Mouse (Mus musculus) ES-E14 (cell line): ENCODE results near the gene Fkbp5. TPM values are rescaled to one million over a fixed set of nuclear protein-coding genes. Genes with fewer than 3 reads are reported as not detected.

ENCODE experiments used
- DNase-seq: peaks from one replicate; pipeline ENCODE4 v3.0.0-alpha.2; 2013; ENCODE audit warnings: low read depth, low spot score
- H3K27ac ChIP-seq: 2 replicates; pipeline ENCODE4 v1.5.1; 2012; ENCODE audit warnings: low read depth, mild to moderate bottlenecking, low read length, moderate library complexity, mixed read lengths; ENCODE audit not compliant: poor library complexity, insufficient read depth, severe bottlenecking
- H3K36me3 ChIP-seq: 2 replicates; pipeline ENCODE4 v1.6.1; 2012; ENCODE audit warnings: mild to moderate bottlenecking, low read length, moderate library complexity, mixed read lengths; ENCODE audit not compliant: control insufficient read depth, poor library complexity, insufficient read depth, severe bottlenecking
- H3K4me1 ChIP-seq, 2 experiments: fragments of 150-350 bp in 1 of 2; sonication (generic) in 1 of 2; 2 replicates each; pipeline ENCODE4 v1.6.1; 2012; ENCODE audit warnings: low read length in 2 of 2, mild to moderate bottlenecking in 1 of 2, mixed read lengths in 1 of 2; ENCODE audit not compliant: control insufficient read depth in 2 of 2, insufficient read depth in 2 of 2, poor library complexity in 1 of 2
- H3K4me3 ChIP-seq, 2 experiments: fragments of 150-350 bp in 1 of 2; sonication (generic) in 1 of 2; 2 replicates each; pipeline ENCODE4 v1.5.1; 2012; ENCODE audit warnings: low read length in 2 of 2, low read depth in 1 of 2, mild to moderate bottlenecking in 1 of 2, mixed read lengths in 1 of 2; ENCODE audit not compliant: insufficient read depth in 1 of 2, poor library complexity in 1 of 2, severe bottlenecking in 1 of 2
- H3K9ac ChIP-seq: 2 replicates; pipeline ENCODE4 v1.6.1; 2012; ENCODE audit warnings: low read depth, mild to moderate bottlenecking, low read length, mixed read lengths; ENCODE audit not compliant: poor library complexity, insufficient read depth, severe bottlenecking
- H3K9me3 ChIP-seq: fragments of 150-350 bp; sonication (generic); 2 replicates; pipeline ENCODE4 v1.6.1; 2012; ENCODE audit warnings: low read depth, mild to moderate bottlenecking, low read length; ENCODE audit not compliant: control insufficient read depth, insufficient read depth
- CHD2 ChIP-seq: IDR thresholded peaks from 2 replicates; pipeline ENCODE4 v1.6.1; 2014; ENCODE audit warnings: mild to moderate bottlenecking, low read depth, low read length, inconsistent platforms
- HCFC1 ChIP-seq: IDR thresholded peaks from 2 replicates; pipeline ENCODE4 v1.6.1; 2012; ENCODE audit warnings: low read length, inconsistent platforms, borderline replicate concordance; ENCODE audit not compliant: insufficient read depth
- MAFK ChIP-seq: IDR thresholded peaks from 2 replicates; pipeline ENCODE4 v1.6.1; 2014; ENCODE audit warnings: mild to moderate bottlenecking, low read depth, low read length, inconsistent platforms; ENCODE audit not compliant: insufficient read depth
- ZC3H11A ChIP-seq: IDR thresholded peaks from 2 replicates; pipeline ENCODE4 v1.6.1; 2012; ENCODE audit warnings: low read depth, mild to moderate bottlenecking, inconsistent platforms, low read length, borderline replicate concordance
- ZNF384 ChIP-seq: IDR thresholded peaks from 2 replicates; pipeline ENCODE4 v1.6.1; 2012; ENCODE audit warnings: low read depth, low read length, inconsistent platforms
- in situ Hi-C, 2 experiments: fragments of 600-800 bp; cut with MboI; formaldehyde crosslinking; loops; one replicate each; pipeline ENCODE4 v1.15.1; 2025; ENCODE audit warnings: low sequenced_read_pairs in 2 of 2, inconsistent platforms in 1 of 2; ENCODE audit not compliant: unreplicated experiment in 2 of 2
- total RNA-seq: library from RNA; depleted of rRNA; stranded (reverse); fragments of 300-350 nt; gene quantifications from 2 replicates; pipeline ENCODE4 v1.2.3, GENCODE M21; 2012

Gene Fkbp5
- total RNA-seq, 1 experiment: 43.6 TPM

DNA sequence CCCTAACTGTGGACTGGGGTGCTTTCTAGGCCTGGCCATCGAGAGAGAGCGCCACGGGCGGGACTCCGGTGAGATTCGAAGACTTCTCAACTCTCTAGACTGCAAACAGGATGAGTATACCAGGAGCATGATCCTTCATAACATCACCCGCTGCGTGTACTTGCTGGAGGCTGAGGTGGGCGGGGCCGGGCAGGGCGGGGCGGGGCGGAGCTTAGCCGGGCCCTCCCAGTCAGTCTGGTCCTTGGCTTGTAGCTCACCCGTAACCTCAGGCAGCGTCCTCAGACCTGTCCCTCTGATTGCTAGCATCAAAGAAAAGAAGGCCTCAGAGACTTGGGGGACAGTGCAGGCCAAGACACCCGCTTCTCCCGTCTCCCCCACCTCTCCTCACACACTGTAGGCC is 14.6 kb upstream of the Fkbp5 start:
- no peak for TF ChIP-seq ZC3H11A
- TF ChIP-seq MAFK: no peak
- no peak for TF ChIP-seq HCFC1
- no peak for TF ChIP-seq ZNF384
- no peak for TF ChIP-seq CHD2
- DNase-seq: no peak
- in situ Hi-C loops: loop anchor here in 1 of 2 experiments (10.0 kb wide), 1 partner anchor 147 kb away; no protein-coding TSS in a partner anchor
- Histone ChIP-seq H3K9me3 (no peaks in the 10 kb centered on the region), H3K4me3 (peak overlapping the region; percentile 16 to 47; a peak in 2 of 4 replicates), H3K27ac (no peak overlapping the region), H3K4me1 (peaks cover 0 to 8% of the 10 kb centered on the region in 2 experiments; a peak in 1 of 4 replicates), H3K36me3 (no peaks in the 10 kb centered on the region), H3K9ac (no peak overlapping the region)

DNA sequence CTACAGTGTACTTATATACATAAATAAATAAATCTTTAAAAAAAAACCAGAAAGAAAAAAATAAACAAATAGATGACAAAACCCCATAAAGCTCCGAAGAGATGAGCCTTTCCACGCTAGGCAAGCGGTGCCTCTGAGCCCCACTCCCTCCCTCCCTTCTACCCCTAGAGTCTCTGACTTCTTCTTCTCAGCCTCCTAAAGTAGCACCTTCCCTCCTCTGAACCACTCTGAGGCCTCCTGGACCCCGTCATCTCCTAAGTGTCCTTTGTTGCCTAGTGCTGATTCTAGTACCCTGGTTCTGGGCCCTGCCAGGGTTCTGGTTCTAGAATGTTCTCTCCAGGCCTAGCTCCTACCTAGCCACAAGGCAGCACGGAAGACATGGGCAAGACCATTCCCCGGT is 13.2 kb upstream of the Fkbp5 start, which contains the start of gene Armc12:
Gene Armc12, plus strand, starts transcription at position 301 of the 400 bp plus-strand sequence.
- no peaks in the 10 kb centered on the region for H3K9me3 ChIP-seq
- H3K27ac ChIP-seq: no peak within 1 kb of the TSS
- H3K9ac ChIP-seq: no peak within 1 kb of the TSS
- H3K36me3 ChIP-seq: no peaks in the 10 kb centered on the region
- in situ Hi-C loops: loop anchor here in 1 of 2 experiments (10.0 kb wide), 1 partner anchor 146 kb away; no protein-coding TSS in a partner anchor
- TF ChIP-seq ZNF384 (no peak), MAFK (no peak), ZC3H11A (no peak)
- no peak for DNase-seq
- no peak within 1 kb of the TSS for H3K4me3 ChIP-seq
- H3K4me1 ChIP-seq: peaks cover 0 to 8% of the 10 kb centered on the region in 2 experiments; a peak in 1 of 4 replicates

GRCm38 (mm10) chr17:28529116-28529515 is 11.8 kb upstream of the Fkbp5 start:
- no peak for DNase-seq
- no peak overlapping the region for H3K27ac ChIP-seq
- peaks cover 0 to 11% of the 10 kb centered on the region in 2 experiments; a peak in 2 of 4 replicates for H3K4me1 ChIP-seq
- in situ Hi-C loops: no loop called here
- H3K9me3 ChIP-seq: no peaks in the 10 kb centered on the region
- no peak overlapping the region for H3K4me3 ChIP-seq
- no peak overlapping the region for H3K9ac ChIP-seq
- no peak for TF ChIP-seq ZNF384
- TF ChIP-seq CHD2: 0 out of 2 replicates have a peak, but pooled peaks have one; percentile 29
- H3K36me3 ChIP-seq: no peaks in the 10 kb centered on the region

GRCm38 (mm10) chr17:28528043-28528351 is 10.7 kb upstream of the Fkbp5 start:
- TF ChIP-seq HCFC1 (no peak), CHD2 (no peak), ZNF384 (no peak), MAFK (no peak), ZC3H11A (peak; percentile 77; the same call in 1 of the 2 replicates)
- Histone ChIP-seq H3K4me3 (no peak overlapping the region), H3K9me3 (no peaks in the 10 kb centered on the region), H3K36me3 (no peaks in the 10 kb centered on the region), H3K9ac (no peak overlapping the region), H3K27ac (no peak overlapping the region), H3K4me1 (peaks cover 0 to 10% of the 10 kb centered on the region in 2 experiments; a peak in 2 of 4 replicates)
- DNase-seq: no peak
- in situ Hi-C loops: no loop called here
